Mouse (Mus musculus): ENCODE results near the gene Plin4. TPM values are rescaled to one million over a fixed set of nuclear protein-coding genes. Genes with fewer than 3 reads are reported as not detected.
"Not testable (repeated sequence)": the region's sequence is repeated elsewhere in the genome, so short reads cannot be mapped to it uniquely, and the experiment has no call there.

Plin4 gene
- total RNA-seq, 2 experiments from 2014 or later: 118 to 175 TPM

DNA sequence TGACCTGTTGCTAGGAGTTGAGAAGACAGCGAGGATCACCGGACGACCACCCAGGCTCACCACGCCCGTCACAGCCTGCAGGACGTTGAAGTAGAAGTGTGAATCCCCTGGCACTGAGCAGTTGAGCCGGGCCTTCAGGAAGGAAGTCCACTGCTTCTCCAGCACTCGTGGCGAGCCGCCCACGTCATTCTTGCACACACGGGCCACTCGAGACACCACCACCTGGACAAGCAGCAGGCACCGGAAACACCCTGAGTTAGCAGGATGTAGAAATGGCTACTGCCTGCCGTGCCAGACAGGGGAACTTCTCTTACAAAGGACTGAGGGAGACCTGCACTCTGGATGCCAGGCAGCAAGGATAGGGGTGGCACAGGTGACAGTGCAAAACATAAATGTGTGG, 18.6 kb upstream of the Plin4 start:
- DNase-seq: peak in 1 of 2 experiments; percentile 5

DNA sequence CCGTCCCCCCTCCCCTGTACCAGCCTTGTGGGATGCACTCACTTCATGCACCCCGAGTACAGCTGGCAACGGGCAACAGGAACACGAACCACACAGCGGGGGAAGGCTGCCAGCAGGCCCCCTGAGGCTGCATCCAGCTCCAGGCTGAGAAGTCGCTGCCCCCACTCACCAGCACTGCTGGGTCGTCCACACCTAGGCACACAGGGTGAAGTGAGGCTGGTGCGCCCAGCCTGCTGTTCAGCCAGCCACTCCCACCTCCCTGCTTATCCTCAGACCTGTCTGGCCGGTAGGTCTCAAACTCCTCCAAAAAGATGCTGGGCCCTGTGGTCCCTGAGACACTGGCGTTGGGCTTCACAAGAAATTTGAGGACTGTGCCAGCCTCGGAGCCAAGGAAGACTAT, 16.6 kb upstream of the Plin4 start:
- no peak for DNase-seq

GRCm38 (mm10) chr17:56125276-56125630, 15.7 kb upstream of the Plin4 start:
- DNase-seq: no peak

DNA sequence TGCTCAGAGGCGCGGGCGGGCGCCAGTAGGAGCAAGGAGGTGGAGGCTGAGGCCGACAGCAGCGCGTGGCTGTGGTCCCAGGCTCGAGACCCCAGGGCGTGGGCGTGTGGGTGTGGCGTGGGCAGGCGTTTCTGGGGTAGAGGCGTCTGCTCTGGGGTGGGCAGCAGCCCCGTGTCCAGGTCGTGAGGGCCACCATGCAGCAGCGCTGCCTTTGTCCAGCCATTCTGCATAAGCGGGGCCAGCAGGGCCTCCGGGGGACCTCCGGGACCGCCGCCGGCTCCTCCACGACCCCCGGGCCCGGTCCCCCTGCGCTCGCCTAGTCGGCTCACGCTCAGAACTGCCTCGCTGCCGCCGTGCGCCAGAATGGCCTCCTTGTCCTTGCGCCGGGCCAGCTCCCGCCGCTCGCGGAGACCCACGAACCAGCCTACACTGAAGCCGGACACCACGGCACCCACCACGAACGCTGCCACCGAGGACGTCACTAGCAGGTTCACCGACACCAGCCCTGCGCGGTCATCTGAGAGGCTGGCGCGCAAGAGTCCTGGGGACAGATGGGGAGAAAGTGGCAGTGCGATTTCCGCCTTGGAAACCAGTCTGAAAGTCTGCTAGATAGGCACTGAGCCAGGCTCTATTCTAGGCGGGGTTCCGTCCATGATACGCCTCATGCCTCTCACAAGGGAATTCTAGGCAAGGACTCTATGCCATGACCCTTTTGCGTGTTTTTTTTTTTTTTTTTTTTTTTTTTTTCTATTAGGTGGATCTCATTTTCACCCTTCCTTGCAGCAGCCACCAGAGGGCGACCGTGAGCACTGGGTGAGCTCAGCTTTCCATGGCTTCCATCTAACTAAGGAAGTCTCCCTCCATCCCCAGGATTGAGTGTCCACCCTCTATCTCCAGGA, 15.0 kb upstream of the Plin4 start:
- DNase-seq: peak; percentile 78 to 80

DNA sequence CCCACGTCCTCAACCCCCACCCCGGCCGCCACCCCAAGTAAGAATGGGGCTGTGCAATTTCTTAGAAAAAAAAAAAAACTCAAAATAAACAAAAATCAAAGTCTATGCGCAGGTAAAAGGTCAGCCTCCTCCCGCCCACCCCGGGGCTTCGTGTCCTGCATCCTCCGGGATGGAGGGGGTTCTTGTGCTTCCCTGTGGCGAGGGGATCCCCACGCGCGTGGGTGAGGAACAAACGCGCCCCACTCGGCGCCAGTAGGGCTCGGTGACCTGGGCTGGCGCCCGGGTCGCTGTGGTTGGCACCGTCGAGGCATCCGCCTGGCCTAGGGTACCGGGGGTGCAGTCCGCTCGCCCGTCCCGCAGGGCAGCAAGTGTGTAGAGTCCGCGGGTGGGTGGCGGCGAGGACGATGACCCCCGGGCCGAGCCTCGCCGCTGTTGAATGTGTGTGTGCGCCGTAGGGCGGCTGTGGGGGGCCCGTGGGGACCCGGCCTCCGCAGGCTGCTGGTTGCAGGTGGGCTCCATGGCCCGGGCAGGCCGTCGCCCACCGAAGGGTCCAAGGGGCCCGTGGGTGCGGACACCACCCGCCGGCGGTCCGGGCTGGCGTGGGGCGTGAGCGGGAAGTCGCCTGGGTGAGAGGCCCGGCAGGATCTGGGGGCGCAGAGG, 14.2 kb upstream of the Plin4 start:
- peak in 1 of 2 experiments; percentile 18 for DNase-seq

DNA sequence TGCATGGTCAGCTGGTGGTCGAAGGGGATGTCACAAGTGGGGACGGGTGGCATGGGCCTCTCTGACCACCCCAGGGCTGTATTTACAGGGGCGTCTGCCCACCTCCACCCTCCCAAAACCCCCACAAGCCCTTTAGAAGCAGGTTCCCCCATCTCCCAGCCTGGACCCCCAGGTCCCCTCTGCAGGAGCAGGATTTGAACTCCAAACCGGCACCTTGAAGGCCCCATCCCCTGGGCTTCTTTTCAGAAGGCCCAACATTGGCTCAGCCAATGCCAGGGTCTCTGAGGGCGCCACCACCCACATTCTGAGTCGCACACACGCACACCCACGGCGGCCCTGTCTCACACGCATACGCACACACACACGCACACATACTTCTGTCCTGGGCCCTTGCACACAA, 13.6 kb upstream of the Plin4 start:
- DNase-seq: peak in 1 of 2 experiments; percentile 14

DNA sequence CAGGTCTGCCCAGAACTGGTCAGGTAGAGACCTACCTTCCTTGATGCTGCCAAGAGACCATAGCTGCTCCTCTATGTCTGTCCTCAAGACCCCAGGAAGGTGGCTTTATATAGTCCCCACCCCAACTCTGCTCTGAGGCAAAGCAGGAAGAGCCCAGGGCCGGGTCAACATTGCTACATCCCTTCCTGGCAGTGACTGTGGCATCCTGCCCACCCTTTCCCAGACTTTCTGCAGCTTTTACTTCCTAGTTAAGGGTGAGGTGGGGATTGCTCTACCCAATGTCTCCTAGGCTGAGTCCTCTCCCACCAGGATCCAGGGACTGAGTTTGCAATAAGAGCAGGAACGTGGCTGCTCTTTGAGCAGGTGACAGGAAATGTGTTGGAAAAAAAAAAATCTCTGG, 12.2 kb upstream of the Plin4 start, which contains the start of gene Lrg1:
Gene Lrg1, minus strand, starts transcription at position 176 of the 400 bp plus-strand sequence.
- DNase-seq: no peak

DNA sequence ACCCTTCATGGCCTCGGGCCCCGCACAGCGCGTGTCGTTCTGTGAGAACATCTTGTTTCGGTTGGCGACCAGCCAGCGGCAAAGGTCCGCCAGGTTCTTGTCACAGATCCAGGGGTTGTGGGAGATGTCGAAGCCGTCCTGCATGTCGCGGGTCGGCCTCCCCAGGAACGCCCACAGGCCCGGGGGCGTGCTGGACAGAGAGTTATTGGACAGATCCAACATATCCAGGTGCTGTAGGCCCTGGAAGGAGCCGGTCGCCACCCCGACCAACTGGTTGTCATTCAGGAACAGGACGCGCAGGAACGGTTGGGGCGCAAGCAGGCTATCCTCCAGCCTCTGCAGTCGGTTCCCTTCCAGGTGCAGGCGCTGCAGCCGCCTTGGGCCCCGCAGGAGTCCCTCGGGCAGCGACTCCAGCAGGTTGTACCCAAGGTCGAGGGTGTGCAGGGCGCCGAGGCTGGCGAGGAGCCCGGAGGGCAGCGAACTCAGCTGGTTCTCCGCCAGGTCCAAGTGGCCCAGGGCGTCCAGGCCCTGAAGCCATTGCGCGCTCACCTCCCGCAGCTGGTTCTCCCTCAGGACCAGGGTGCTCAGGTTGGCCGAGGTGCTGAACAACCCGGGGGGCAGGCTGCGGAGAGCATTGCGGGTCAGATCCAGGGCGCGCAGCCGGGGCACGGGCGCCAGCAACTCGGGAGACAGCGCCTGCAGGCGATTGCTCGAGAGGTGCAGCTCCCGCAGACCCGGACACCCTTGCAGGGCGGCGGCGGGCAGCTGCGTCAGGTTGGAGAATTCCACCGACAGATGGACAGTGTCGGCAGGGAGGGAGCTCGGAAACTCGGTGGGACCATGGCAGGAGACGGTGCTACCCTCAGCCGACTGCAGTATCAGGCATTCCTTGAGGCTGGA, 10.6 kb upstream of the Plin4 start:
- peak; percentile 83 for DNase-seq

- peak in 1 of 2 experiments; percentile 53 for DNase-seq
These were observed 9.8 kb upstream of the Plin4 start for GRCm38 (mm10) chr17:56119431-56119830.

DNA sequence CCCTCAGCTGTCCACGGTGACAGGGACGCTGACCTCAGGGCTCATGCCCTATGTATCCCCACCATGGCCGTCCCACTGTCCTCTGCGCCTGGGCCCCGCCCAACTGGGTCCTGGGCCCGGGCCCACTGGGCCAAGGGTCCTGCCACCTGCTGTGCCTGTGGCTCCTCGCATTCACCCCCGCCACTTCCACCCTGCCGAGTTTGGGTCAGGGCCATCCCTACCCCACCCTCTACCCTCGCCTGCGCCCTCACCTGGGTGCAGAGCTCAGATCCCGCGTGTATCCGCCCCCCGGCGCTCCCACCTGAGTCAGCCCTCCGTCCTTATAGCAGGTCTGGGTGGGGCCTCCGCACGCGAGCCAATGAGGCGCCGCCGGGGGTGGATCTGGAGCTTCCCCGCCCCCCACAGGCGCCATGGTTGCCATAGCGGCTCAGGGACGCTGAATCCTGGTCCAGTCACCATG, 7.7 kb upstream of the Plin4 start, which contains the start of gene Plin5:
Gene Plin5, minus strand, starts transcription at position 346 of the 460 bp plus-strand sequence.
- peak; percentile 84 to 87 for DNase-seq

DNA sequence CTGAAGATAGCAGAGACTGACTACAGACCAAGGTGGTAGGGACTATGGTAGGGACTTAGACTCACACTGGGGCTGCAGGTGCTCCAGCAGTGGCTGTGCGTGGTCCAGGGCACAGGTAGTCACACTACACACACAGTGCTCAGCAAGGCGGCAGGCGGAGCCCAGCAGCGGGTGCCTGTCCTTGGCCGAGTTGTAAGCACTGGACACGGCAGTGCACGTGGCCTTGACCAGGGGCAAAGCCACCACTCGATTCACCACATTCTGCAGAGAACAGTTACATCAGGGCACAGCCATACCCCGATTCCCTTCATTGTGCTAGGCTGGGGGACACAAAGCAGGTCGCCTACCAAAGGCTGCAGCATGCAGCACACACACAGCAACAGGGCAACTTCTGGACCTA, 6.6 kb upstream of the Plin4 start:
- peak in 1 of 2 experiments; percentile 28 for DNase-seq

- DNase-seq: no peak
These were observed 3.1 kb upstream of the Plin4 start for GRCm38 (mm10) chr17:56112743-56113142.

DNA sequence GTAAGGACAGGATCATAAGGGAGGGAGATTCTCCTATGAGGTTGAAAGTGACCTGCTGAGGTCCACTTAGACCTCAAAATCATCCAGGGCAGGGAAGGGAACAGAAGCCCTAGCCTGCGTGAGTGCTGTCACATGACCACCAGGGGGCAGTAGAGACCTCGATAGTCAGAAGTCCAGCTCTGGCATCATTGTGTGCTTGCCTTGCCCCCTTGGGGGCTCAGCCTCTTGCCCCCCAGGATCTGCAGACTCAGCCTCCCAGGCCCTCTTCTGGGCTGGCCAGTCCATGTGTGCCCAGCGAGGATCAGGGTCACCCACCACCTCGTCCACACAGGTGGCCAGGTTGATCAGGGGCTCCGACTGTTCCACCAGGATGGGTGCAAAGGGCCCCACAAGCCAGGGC, 2.3 kb upstream of the Plin4 start:
- DNase-seq: peak; percentile 68 to 83

DNA sequence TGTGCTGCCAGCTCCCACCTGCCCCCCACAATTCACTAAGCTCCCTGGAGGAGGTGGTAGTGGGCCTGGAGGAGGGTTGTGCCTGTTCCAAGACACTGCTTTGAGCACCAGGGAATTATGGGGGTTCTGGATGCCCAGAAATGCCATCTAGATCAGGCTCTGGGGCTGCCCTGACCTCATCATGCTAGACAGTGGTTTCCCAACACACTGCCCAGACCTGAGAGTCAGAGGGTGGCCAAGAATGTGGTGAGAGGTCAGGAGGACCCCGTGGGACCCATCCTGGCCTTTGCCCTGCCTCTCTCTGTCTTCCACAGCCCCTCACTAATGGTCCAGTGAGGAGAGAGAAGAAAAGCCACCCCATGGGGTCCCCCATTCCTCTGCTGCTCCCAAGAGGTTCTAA, 1.4 kb upstream of the Plin4 start:
- peak in 1 of 2 experiments; percentile 16 for DNase-seq

DNA sequence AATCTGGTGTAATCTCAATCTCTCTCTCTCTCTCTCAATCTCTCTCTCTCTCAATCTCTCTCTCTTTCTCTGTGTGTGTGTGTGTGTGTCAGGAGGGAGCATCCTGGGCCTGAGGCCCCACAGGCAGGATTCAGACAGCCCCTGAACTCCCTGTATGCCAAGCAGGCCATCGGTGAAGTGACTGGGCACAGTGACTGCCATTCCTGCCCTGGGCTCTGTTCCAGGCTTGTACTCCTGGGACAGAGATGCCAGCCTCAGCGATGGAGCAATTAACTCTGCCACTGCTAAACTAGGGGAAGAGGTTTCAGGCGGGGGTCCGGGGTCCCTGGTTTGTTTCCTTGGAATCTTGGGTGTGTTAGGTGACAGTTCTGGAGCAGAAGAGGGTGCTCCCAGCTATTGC, 968 bp upstream of the Plin4 start:
- DNase-seq: peak; percentile 70 to 83

GRCm38 (mm10) chr17:56108334-56109044, 1.1 kb downstream of the Plin4 start:
- DNase-seq: peak; percentile 89 to 93

DNA sequence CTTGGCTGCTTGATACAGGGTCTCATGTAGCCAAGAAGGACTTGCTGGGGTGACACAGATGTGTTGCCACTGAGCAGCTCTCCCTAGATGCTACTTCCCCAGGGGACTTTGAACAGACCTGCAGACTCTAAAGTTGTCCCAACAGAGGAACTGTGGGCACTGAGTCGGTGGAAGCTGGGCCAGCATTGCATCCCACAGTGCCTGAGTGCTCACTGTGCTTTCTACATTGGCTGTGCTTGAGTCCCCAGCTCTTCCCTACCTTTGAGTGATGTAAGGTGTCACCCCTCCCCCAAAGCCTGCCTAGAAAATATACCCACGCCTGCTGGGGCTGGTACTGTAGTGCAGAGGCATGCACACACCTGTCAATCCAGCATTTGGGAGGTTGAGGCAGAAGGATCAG, 1.9 kb downstream of the Plin4 start:
- no peak for DNase-seq

DNA sequence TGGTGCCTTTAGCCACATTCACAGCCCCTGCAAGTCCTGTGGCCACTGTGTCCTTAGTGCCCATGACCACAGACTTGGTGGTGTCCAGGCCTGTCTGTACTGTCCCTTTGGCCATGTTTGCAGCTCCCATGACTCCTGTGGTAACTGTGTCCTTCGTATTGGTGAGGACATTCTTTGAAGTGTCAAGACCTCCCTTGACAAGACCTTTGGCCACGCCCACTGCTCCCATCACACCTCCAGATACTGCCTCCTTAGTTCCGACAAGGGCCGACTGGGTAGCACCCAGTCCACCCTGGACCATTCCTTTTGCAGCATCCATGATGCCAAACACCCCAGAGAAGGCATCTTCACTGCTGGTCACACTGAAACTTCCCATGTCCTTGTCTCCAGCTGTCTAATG, 2.6 kb downstream of the Plin4 start:
- peak in 1 of 2 experiments; percentile 34 for DNase-seq

DNA sequence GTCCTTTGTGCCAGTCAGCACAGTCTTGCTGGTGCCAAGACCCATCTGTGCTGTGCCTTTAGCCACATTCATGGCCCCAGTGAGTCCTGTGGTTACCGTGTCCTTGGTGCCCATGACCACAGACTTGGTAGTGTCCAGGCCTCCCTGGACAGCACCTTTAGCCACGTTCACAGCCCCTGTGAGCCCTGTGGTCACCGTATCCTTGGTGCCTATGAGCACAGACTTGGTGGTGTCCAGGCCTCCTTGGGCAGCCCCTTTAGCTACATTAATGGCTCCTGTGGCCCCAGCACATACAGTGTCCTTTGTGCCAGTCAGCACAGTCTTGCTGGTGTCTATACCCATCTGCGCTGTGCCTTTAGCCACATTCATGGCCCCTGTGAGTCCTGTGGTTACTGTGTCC, 3.2 kb downstream of the Plin4 start:
- DNase-seq: not testable (repeated sequence)

GRCm38 (mm10) chr17:56104821-56105220, 4.8 kb downstream of the Plin4 start:
- peak in 1 of 2 experiments; percentile 49 for DNase-seq
